Mouse (Mus musculus): Measurements from ENCODE around the gene 4933402E13Rik.

The 4933402E13Rik gene

DNA sequence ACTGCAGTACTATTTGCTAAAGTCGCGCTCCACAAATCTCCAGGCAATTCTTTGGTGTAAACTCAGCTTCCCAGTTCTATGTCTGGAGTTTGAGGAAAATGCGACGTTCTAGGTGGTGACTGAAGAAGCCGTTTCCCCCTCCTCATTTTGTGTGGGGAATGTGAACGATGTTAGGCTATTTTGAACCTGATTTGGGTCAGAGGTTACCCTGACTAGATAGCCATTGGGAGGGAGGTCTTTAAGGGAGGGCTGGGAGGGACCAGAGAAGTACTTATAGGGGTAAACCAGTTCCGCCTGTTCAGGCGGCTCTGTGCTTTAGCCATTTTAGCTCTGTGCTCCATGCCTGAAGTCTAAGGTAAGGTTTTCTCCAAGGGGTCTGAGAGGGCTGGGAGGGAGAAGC lies at the start of gene 4933402E13Rik:
4933402E13Rik (plus strand) TSS at position 301 of the 400 bp plus-strand sequence.
- DNase-seq: no peak
